Mouse (Mus musculus) MEL (cell line): ENCODE data around the gene Lsm6. TPM values are rescaled to one million over a fixed set of nuclear protein-coding genes. Genes with fewer than 3 reads are reported as not detected.

Experiments used
- DNase-seq: peaks from one replicate; pipeline ENCODE4 v3.0.0; 2011; ENCODE audit warnings: low read depth, low spot score
- H3K27ac ChIP-seq: 2 replicates; pipeline ENCODE4 v1.5.1; 2012; ENCODE audit warnings: low read depth, mild to moderate bottlenecking, control low read depth, low read length, moderate library complexity; ENCODE audit not compliant: control insufficient read depth
- H3K27me3 ChIP-seq, 2 experiments: fragments of 150-350 bp in 1 of 2; sonication (generic) in 1 of 2; 2 replicates each; pipeline ENCODE4 v1.6.1; 2012; ENCODE audit warnings: low read length in 2 of 2, mild to moderate bottlenecking in 2 of 2, improper control_type of control experiment in 1 of 2, moderate library complexity in 1 of 2; ENCODE audit not compliant: insufficient read depth in 2 of 2, control insufficient read depth in 1 of 2
- H3K36me3 ChIP-seq, 2 experiments: 2 replicates each; pipeline ENCODE4 v1.6.1; 2012 to 2014; ENCODE audit warnings: low read length in 2 of 2, improper control_type of control experiment in 1 of 2, inconsistent platforms in 1 of 2, mild to moderate bottlenecking in 1 of 2; ENCODE audit not compliant: insufficient read depth in 2 of 2, control insufficient read depth in 1 of 2
- H3K4me1 ChIP-seq, 2 experiments: fragments of 150-350 bp in 1 of 2; sonication (generic) in 1 of 2; 2 replicates each; pipeline ENCODE4 v1.6.1; 2012; ENCODE audit warnings: low read length in 2 of 2, improper control_type of control experiment in 1 of 2, mild to moderate bottlenecking in 1 of 2; ENCODE audit not compliant: insufficient read depth in 2 of 2, control insufficient read depth in 1 of 2
- H3K4me3 ChIP-seq, 2 experiments: fragments of 150-350 bp in 1 of 2; sonication (generic) in 1 of 2; 2 replicates each; pipeline ENCODE4 v1.5.1; 2012; ENCODE audit warnings: low read depth in 2 of 2, low read length in 2 of 2, mild to moderate bottlenecking in 2 of 2, moderate library complexity in 2 of 2, control low read depth in 1 of 2, improper control_type of control experiment in 1 of 2; ENCODE audit not compliant: control insufficient read depth in 1 of 2, insufficient read depth in 1 of 2
- H3K79me2 ChIP-seq: 2 replicates; pipeline ENCODE4 v1.6.1; 2012; ENCODE audit warnings: mild to moderate bottlenecking, low read length, moderate library complexity; ENCODE audit not compliant: control insufficient read depth, poor library complexity, insufficient read depth
- H3K9ac ChIP-seq: 2 replicates; pipeline ENCODE4 v1.6.1; 2012; ENCODE audit warnings: low read depth, mild to moderate bottlenecking, control low read depth, low read length, moderate library complexity; ENCODE audit not compliant: control insufficient read depth, poor library complexity, severe bottlenecking
- H3K9me3 ChIP-seq: fragments of 150-350 bp; sonication (generic); replicated peaks from 2 replicates; pipeline ENCODE4 v1.6.1; 2012; ENCODE audit warnings: mild to moderate bottlenecking, low read length, improper control_type of control experiment, moderate library complexity; ENCODE audit not compliant: insufficient read depth
- BHLHE40 ChIP-seq: IDR thresholded peaks from 2 replicates; pipeline ENCODE4 v1.6.1; 2012; ENCODE audit warnings: low read depth, mild to moderate bottlenecking, inconsistent platforms, low read length, improper control_type of control experiment, borderline replicate concordance
- CHD1 ChIP-seq: IDR thresholded peaks from 2 replicates; pipeline ENCODE4 v1.6.1; 2012; ENCODE audit warnings: low read depth, mild to moderate bottlenecking, inconsistent platforms, low read length, improper control_type of control experiment
- CHD2 ChIP-seq: IDR thresholded peaks from 2 replicates; pipeline ENCODE4 v1.6.1; 2011; ENCODE audit warnings: low read length, improper control_type of control experiment
- CTCF ChIP-seq, 3 experiments: IDR thresholded peaks in 2 of 3; conservative IDR thresholded peaks in 1 of 3; 2 replicates each; pipeline ENCODE4 v1.5.1; 2011 to 2012; ENCODE audit warnings: low read length in 3 of 3, low read depth in 2 of 3, mild to moderate bottlenecking in 2 of 3, improper control_type of control experiment in 1 of 3, inconsistent platforms in 1 of 3, mixed read lengths in 1 of 3, moderate library complexity in 1 of 3; ENCODE audit not compliant: control insufficient read depth in 1 of 3, insufficient read depth in 1 of 3, poor library complexity in 1 of 3, severe bottlenecking in 1 of 3
- ELF1 ChIP-seq: IDR thresholded peaks from 2 replicates; pipeline ENCODE4 v1.6.1; 2014; ENCODE audit warnings: low read depth, mild to moderate bottlenecking, inconsistent platforms, low read length, improper control_type of control experiment, moderate library complexity
- ETS1 ChIP-seq: IDR thresholded peaks from 2 replicates; pipeline ENCODE4 v1.6.1; 2012; ENCODE audit warnings: low read depth, mild to moderate bottlenecking, inconsistent platforms, low read length, improper control_type of control experiment, moderate library complexity
- GATA1 ChIP-seq: IDR thresholded peaks from 2 replicates; pipeline ENCODE4 v1.6.1; 2011; ENCODE audit warnings: low read depth, low read length, improper control_type of control experiment
- KAT2A ChIP-seq: conservative IDR thresholded peaks from 2 replicates; pipeline ENCODE4 v1.6.1; 2012; ENCODE audit warnings: low read depth, low read length, improper control_type of control experiment, inconsistent platforms
- MAX ChIP-seq: IDR thresholded peaks from 2 replicates; pipeline ENCODE4 v1.6.1; 2011; ENCODE audit warnings: low read length, improper control_type of control experiment
- MAZ ChIP-seq: IDR thresholded peaks from 2 replicates; pipeline ENCODE4 v1.6.1; 2012; ENCODE audit warnings: low read depth, mild to moderate bottlenecking, inconsistent platforms, low read length, improper control_type of control experiment
- MXI1 ChIP-seq: IDR thresholded peaks from 2 replicates; pipeline ENCODE4 v1.6.1; 2011; ENCODE audit warnings: mild to moderate bottlenecking, low read depth, low read length, improper control_type of control experiment
- MYB ChIP-seq: IDR thresholded peaks from 2 replicates; pipeline ENCODE4 v1.6.1; 2011; ENCODE audit warnings: mild to moderate bottlenecking, low read depth, low read length, improper control_type of control experiment
- NELFE ChIP-seq: IDR thresholded peaks from 2 replicates; pipeline ENCODE4 v1.6.1; 2011; ENCODE audit warnings: low read depth, low read length, improper control_type of control experiment
- POLR2AphosphoS2 ChIP-seq: IDR thresholded peaks from 2 replicates; pipeline ENCODE4 v1.6.1; 2011; ENCODE audit warnings: low read length, improper control_type of control experiment
- RAD21 ChIP-seq: IDR thresholded peaks from 2 replicates; pipeline ENCODE4 v1.6.1; 2011; ENCODE audit warnings: mild to moderate bottlenecking, low read depth, low read length, improper control_type of control experiment
- RCOR1 ChIP-seq: IDR thresholded peaks from 2 replicates; pipeline ENCODE4 v1.6.1; 2012; ENCODE audit warnings: low read depth, mild to moderate bottlenecking, inconsistent platforms, low read length, improper control_type of control experiment
- SIN3A ChIP-seq: IDR thresholded peaks from 2 replicates; pipeline ENCODE4 v1.6.1; 2012; ENCODE audit warnings: low read length, improper control_type of control experiment, inconsistent platforms
- TAL1 ChIP-seq: IDR thresholded peaks from 2 replicates; pipeline ENCODE4 v1.6.1; 2012; ENCODE audit warnings: mild to moderate bottlenecking, inconsistent platforms, low read length, moderate library complexity, mixed read lengths
- TBP ChIP-seq: IDR thresholded peaks from 2 replicates; pipeline ENCODE4 v1.8.0; 2011; ENCODE audit warnings: low read depth, low read length, improper control_type of control experiment
- USF2 ChIP-seq, 2 experiments: IDR thresholded peaks; 2 replicates each; pipeline ENCODE4 v1.6.1; 2011 to 2012; ENCODE audit warnings: improper control_type of control experiment in 2 of 2, low read length in 2 of 2, borderline replicate concordance in 1 of 2, inconsistent platforms in 1 of 2, low read depth in 1 of 2, mild to moderate bottlenecking in 1 of 2; ENCODE audit not compliant: insufficient read depth in 1 of 2
- ZKSCAN1 ChIP-seq: IDR thresholded peaks from 2 replicates; pipeline ENCODE4 v1.6.1; 2012; ENCODE audit warnings: low read depth, mild to moderate bottlenecking, inconsistent platforms, low read length, improper control_type of control experiment, moderate library complexity
- ZMIZ1 ChIP-seq: IDR thresholded peaks from 2 replicates; pipeline ENCODE4 v1.6.1; 2012; ENCODE audit warnings: low read depth, mild to moderate bottlenecking, inconsistent platforms, low read length, improper control_type of control experiment, moderate library complexity
- polyA plus RNA-seq, 2 experiments: library from polyadenylated mRNA; stranded (reverse) in 1 of 2; unstranded in 1 of 2; fragments of >175 nt in 1 of 2; fragments of >200 nt in 1 of 2; gene quantifications; 2 replicates each; pipeline versions ENCODE4 v1.2.1 to v1.2.4; 2012; ENCODE audit warnings: low replicate concordance in 2 of 2, low read depth in 1 of 2; ENCODE audit not compliant: insufficient read length in 2 of 2, insufficient read depth in 1 of 2, missing spikeins in 1 of 2
- total RNA-seq: library from RNA; depleted of rRNA; stranded (reverse); fragments of 300-350 nt; gene quantifications from 2 replicates; pipeline ENCODE4 v1.2.3, GENCODE M21; 2012

The Lsm6 gene
- total and polyA plus RNA-seq, 3 experiments, result 109 to 172 TPM; not detected in 1

GRCm38 (mm10) chr8:78793231-78793630 is 27.7 kb downstream of the Lsm6 start:
- DNase-seq, result no peak
- Histone ChIP-seq H3K4me3 (no peak overlapping the region), H3K9me3 (no peaks in the 10 kb centered on the region), H3K27me3 (no peaks in the 10 kb centered on the region), H3K27ac (no peak overlapping the region), H3K79me2 (no peaks in the 10 kb centered on the region), H3K9ac (no peak overlapping the region), H3K36me3 (no peaks in the 10 kb centered on the region), H3K4me1 (no peaks in the 10 kb centered on the region)
- TF ChIP-seq MAX, result no peak
- no peak for TF ChIP-seq CHD2
- no peak for TF ChIP-seq MXI1
- no peak for TF ChIP-seq BHLHE40
- no peak for TF ChIP-seq USF2 (IDR thresholded peaks at IDR 0.05; ENCODE audit: borderline replicate concordance in 1 of 2, insufficient read depth in 1 of 2, low read depth in 1 of 2, low read length in 2 of 2)
- TF ChIP-seq ETS1, result no peak
- TF ChIP-seq NELFE, result no peak
- TF ChIP-seq SIN3A, result no peak
- TF ChIP-seq KAT2A, result no peak
- TF ChIP-seq GATA1, result no peak
- TF ChIP-seq TBP, result no peak
- TF ChIP-seq CTCF (IDR thresholded peaks at IDR 0.05 in 2 of 3, conservative IDR thresholded peaks at IDR 0.05 in 1 of 3; ENCODE audit: control insufficient read depth in 1 of 3, insufficient read depth in 1 of 3, low read depth in 2 of 3, low read length in 3 of 3, poor library complexity in 1 of 3, severe bottlenecking in 1 of 3), result no peak
- TF ChIP-seq ZKSCAN1, result no peak
- TF ChIP-seq POLR2AphosphoS2, result no peak
- TF ChIP-seq RCOR1, result no peak
- TF ChIP-seq TAL1, result no peak
- TF ChIP-seq RAD21, result no peak

DNA sequence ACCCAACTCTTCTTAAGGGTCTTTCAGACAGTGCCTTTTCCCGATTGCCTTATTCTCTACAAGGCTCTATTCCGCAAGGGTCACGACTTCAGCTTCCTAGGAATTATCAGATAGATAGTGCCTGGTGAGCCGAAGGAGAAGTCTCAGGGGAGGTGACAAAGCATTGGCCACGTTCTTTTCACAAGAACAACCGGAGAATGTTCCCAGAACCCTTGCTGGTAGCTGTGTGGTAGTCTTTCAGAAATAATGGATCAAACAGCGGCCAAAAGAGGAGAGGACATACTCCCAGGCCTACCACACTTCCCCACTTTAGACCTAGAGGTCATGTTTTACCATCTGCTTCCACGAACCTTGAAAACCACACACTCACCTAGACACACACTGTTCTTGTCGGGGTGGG is 44.1 kb downstream of the Lsm6 start:
- no peak overlapping the region for H3K9ac ChIP-seq
- H3K36me3 ChIP-seq, result no peaks in the 10 kb centered on the region
- no peak overlapping the region for H3K27ac ChIP-seq
- H3K9me3 ChIP-seq, result no peaks in the 10 kb centered on the region
- TF ChIP-seq MYB, result no peak
- TF ChIP-seq KAT2A, result no peak
- TF ChIP-seq ZMIZ1, result no peak
- no peak for TF ChIP-seq POLR2AphosphoS2
- no peak for TF ChIP-seq MAZ
- no peak for TF ChIP-seq MAX
- no peak for TF ChIP-seq ZKSCAN1
- TF ChIP-seq GATA1, result no peak
- TF ChIP-seq ELF1, result no peak
- TF ChIP-seq CHD1, result no peak
- no peak overlapping the region for H3K4me3 ChIP-seq
- H3K79me2 ChIP-seq, result no peaks in the 10 kb centered on the region
- no peaks in the 10 kb centered on the region for H3K27me3 ChIP-seq
- no peaks in the 10 kb centered on the region for H3K4me1 ChIP-seq
- DNase-seq, result no peak
